Mouse (Mus musculus): ENCODE measurements around the gene Adgrg6. TPM values are rescaled to one million over a fixed set of nuclear protein-coding genes. Genes with fewer than 3 reads are reported as not detected.
A peak's percentile ranks its signal among the peaks of the same experiment; 100 is the strongest.

Adgrg6 gene
- total and polyA plus RNA-seq, 3 experiments = 0.84 to 2.7 (median 2.5) TPM

DNA sequence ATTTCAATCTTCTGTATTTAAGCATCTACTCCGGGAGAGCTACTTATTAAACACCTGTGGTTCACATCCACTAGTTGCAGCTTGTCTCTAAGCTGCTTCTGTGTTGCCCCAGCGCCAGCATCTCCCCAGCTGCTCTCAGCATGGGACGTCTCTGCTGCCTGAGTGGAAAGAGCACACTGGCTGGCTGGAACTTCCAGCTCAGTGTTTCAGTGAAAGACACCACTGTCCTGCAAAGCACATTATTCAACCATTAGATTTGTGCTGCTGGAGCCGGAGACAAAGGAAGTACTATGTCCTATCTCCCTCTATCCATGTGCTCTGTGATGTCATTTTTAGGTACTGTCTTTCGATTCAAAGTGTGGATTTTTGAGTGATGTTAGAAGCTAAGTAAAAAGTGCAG lies 63.0 kb downstream of the Adgrg6 start:
- Histone ChIP-seq H3K27ac (no peak overlapping the region), H3K4me3 (no peak overlapping the region), H3K27me3 (ENCODE audit: control insufficient read depth, insufficient read depth, low read length) (no peaks in the 10 kb centered on the region), H3K9ac (ENCODE audit: low read depth, low read length) (no peak overlapping the region), H3K4me1 (ENCODE audit: control insufficient read depth, insufficient read depth, low read length) (no peaks in the 10 kb centered on the region), H3K79me2 (replicated peaks; ENCODE audit: control insufficient read depth, insufficient read depth, low read length) (no peaks in the 10 kb centered on the region), H3K36me3 (ENCODE audit: control insufficient read depth, insufficient read depth, low read length) (no peaks in the 10 kb centered on the region)
- no peak for DNase-seq
- 31% methylated on average over 5 of the region's 5 CpGs for WGBS
- intact Hi-C loops (cut with DNase I) = no loop called here
- TF ChIP-seq POLR2A (IDR thresholded peaks at IDR 0.05; ENCODE audit: insufficient read depth, low read depth, low read length) = no peak
- TF ChIP-seq CTCF (IDR thresholded peaks at IDR 0.05) = no peak
- no peak for TF ChIP-seq EP300 (IDR thresholded peaks at IDR 0.05; ENCODE audit: insufficient read depth, low read depth, low read length)

DNA sequence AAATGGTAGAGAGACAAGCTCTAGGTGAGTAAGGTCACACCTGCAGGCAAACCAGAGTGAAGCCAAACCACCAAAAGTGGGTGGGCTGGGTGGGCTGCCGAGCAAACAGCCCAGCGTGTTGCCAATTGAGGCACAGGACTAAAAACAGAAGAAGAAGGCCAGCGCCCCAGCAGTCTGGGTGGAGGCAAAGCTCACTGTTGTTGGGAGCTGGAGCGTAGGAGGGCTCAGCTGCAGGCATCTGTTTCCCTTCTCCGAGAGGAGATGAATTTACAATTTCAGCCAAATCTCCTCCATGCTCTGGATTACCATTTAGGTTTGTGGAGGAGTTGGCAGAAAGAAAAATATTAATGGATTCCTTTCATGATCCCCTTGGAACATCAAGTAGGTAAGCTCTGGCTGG lies 64.5 kb downstream of the Adgrg6 start:
- H3K27ac ChIP-seq = no peak overlapping the region
- WGBS = 49% methylated on average over 5 of the region's 5 CpGs
- H3K36me3 ChIP-seq (ENCODE audit: control insufficient read depth, insufficient read depth, low read length) = no peaks in the 10 kb centered on the region
- no peaks in the 10 kb centered on the region for H3K79me2 ChIP-seq (replicated peaks; ENCODE audit: control insufficient read depth, insufficient read depth, low read length)
- intact Hi-C loops (cut with DNase I) = no loop called here
- no peaks in the 10 kb centered on the region for H3K4me1 ChIP-seq (ENCODE audit: control insufficient read depth, insufficient read depth, low read length)
- TF ChIP-seq CTCF (IDR thresholded peaks at IDR 0.05) = no peak
- no peak for TF ChIP-seq EP300 (IDR thresholded peaks at IDR 0.05; ENCODE audit: insufficient read depth, low read depth, low read length)
- no peak for TF ChIP-seq POLR2A (IDR thresholded peaks at IDR 0.05; ENCODE audit: insufficient read depth, low read depth, low read length)
- no peak overlapping the region for H3K4me3 ChIP-seq
- no peaks in the 10 kb centered on the region for H3K27me3 ChIP-seq (ENCODE audit: control insufficient read depth, insufficient read depth, low read length)
- H3K9ac ChIP-seq (ENCODE audit: low read depth, low read length) = no peak overlapping the region
- DNase-seq = no peak

DNA sequence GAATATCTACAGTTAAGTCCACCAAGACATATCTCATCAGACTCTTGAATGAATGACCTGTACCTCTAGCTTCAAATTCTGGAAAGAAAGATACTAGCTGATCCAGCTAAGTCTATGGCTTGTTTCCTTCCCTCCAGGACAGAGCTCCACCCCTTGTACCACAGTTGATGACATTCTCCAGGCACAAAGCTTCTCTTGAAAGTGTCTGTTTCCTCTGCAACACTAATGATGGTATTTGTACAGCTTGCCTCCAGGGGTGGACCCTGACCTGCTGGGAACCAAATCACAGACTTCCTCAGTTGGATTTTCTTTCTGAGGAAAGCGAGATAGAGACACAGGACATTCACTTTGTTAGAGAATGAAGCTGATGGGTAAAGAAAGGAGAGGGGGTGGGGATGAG lies 69.1 kb downstream of the Adgrg6 start:
- H3K27ac ChIP-seq = no peak overlapping the region
- peaks cover 2% of the 10 kb centered on the region for H3K4me1 ChIP-seq (ENCODE audit: control insufficient read depth, insufficient read depth, low read length)

DNA sequence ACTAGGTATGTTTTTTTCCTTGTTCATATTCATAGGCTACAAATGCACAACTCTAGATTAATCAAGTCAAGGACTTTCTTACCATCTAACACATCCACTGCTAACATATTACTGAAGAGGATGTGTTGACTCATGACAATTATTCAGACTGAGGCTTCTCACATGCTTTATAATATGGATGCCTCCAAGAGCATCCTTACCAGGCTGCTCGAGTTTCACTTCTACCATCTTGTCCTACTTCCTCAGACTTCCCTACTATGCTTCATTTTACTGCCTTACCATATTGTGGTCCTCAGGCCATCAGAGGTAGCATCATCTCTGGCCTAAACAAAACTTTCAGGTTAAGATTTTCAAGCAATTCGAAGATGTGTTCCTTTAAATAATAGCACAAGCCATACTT lies 69.8 kb downstream of the Adgrg6 start:
- no peak overlapping the region for H3K27ac ChIP-seq
- H3K27me3 ChIP-seq (ENCODE audit: control insufficient read depth, insufficient read depth, low read length) = no peaks in the 10 kb centered on the region
- no peak overlapping the region for H3K4me3 ChIP-seq
- no peaks in the 10 kb centered on the region for H3K36me3 ChIP-seq (ENCODE audit: control insufficient read depth, insufficient read depth, low read length)
- TF ChIP-seq POLR2A (IDR thresholded peaks at IDR 0.05; ENCODE audit: insufficient read depth, low read depth, low read length) = no peak
- TF ChIP-seq CTCF (IDR thresholded peaks at IDR 0.05) = no peak
- TF ChIP-seq EP300 (IDR thresholded peaks at IDR 0.05; ENCODE audit: insufficient read depth, low read depth, low read length) = no peak
- H3K9ac ChIP-seq (ENCODE audit: low read depth, low read length) = no peak overlapping the region
- no peaks in the 10 kb centered on the region for H3K79me2 ChIP-seq (replicated peaks; ENCODE audit: control insufficient read depth, insufficient read depth, low read length)
- H3K4me1 ChIP-seq (ENCODE audit: control insufficient read depth, insufficient read depth, low read length) = peaks cover 2% of the 10 kb centered on the region
- WGBS = 81% methylated on average over 2 of the region's 2 CpGs
- intact Hi-C loops (cut with DNase I) = no loop called here
- no peak for DNase-seq

More for the DNA sequence above, 69.1 kb downstream of the Adgrg6 start:
- TF ChIP-seq CTCF (IDR thresholded peaks at IDR 0.05) (no peak), EP300 (IDR thresholded peaks at IDR 0.05; ENCODE audit: insufficient read depth, low read depth, low read length) (no peak), POLR2A (IDR thresholded peaks at IDR 0.05; ENCODE audit: insufficient read depth, low read depth, low read length) (no peak)
- Histone ChIP-seq H3K36me3 (ENCODE audit: control insufficient read depth, insufficient read depth, low read length) (no peaks in the 10 kb centered on the region), H3K27me3 (ENCODE audit: control insufficient read depth, insufficient read depth, low read length) (no peaks in the 10 kb centered on the region), H3K79me2 (replicated peaks; ENCODE audit: control insufficient read depth, insufficient read depth, low read length) (no peaks in the 10 kb centered on the region), H3K9ac (ENCODE audit: low read depth, low read length) (no peak overlapping the region), H3K4me3 (no peak overlapping the region)
- DNase-seq = no peak
- 65% methylated on average over 1 of the region's 1 CpGs for WGBS
- intact Hi-C loops (cut with DNase I) = no loop called here

DNA sequence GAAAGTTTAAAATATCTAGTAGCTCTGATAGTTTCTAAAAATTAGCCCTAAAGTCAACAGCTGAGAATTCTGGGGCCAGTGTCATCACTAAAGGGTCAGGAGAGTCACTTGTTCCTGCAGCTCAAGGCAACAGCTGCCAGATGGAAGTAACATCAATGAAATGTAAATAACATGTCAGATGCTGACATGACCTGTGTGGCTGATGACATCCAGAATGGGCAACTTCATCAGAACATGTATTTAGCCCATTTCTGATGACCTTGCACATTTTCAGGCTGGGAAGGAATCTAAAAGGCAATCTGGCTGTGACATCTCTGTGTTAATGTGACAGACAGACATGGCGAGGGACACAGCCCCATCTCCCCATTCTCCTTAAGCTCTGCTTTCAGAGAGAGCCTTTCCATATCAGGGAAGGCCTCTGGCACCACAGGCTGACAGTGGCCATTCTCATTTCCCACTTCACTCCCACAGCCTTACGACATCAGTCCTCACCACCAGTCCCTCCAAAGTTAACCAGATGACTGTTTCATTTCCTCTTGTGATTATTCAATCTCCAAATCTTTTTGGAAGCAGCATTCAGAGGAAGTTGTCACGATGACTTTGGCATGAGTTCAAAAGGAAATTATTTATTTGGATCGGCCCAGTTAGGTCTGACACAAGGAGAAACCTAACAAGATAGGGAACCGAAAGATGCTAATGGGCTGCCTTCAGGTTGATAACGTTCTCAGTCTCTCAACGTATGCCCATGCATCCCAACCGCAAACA lies 70.7 kb downstream of the Adgrg6 start:
- no peaks in the 10 kb centered on the region for H3K27me3 ChIP-seq (ENCODE audit: control insufficient read depth, insufficient read depth, low read length)
- H3K36me3 ChIP-seq (ENCODE audit: control insufficient read depth, insufficient read depth, low read length) = no peaks in the 10 kb centered on the region
- TF ChIP-seq POLR2A (IDR thresholded peaks at IDR 0.05; ENCODE audit: insufficient read depth, low read depth, low read length) (no peak), EP300 (IDR thresholded peaks at IDR 0.05; ENCODE audit: insufficient read depth, low read depth, low read length) (no peak), CTCF (IDR thresholded peaks at IDR 0.05) (no peak)
- DNase-seq = peak in 1 of 2 experiments; percentile 27
- H3K4me3 ChIP-seq = no peak overlapping the region
- intact Hi-C loops (cut with DNase I) = no loop called here
- no peaks in the 10 kb centered on the region for H3K79me2 ChIP-seq (replicated peaks; ENCODE audit: control insufficient read depth, insufficient read depth, low read length)
- H3K9ac ChIP-seq (ENCODE audit: low read depth, low read length) = no peak overlapping the region
- H3K4me1 ChIP-seq (ENCODE audit: control insufficient read depth, insufficient read depth, low read length) = peaks cover 2% of the 10 kb centered on the region
- WGBS = 30% methylated on average over 8 of the region's 8 CpGs
- no peak overlapping the region for H3K27ac ChIP-seq

DNA sequence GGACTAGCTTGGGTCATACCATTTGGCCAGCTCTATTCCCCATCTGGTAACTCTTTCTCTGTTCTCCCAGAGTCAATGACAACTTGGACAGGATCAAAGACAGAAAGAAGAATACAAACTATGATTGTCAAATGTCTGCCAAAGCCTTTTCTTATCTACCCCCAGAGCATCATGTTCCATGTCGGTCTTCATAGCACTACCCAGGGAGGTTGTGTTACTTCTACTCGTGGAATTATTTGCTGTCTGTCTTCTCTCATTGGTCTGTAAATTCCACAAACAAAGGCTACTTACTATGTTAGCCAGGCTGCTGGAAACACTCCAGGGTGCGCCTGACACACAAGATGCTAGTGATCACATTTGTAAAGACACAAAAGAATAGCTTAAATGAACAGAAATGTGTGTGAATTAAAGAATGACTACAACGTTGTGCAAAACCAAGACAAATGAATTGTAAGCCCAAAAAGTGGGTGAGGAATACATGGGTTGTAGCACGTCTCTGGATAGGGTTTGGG lies 74.4 kb downstream of the Adgrg6 start:
- H3K4me1 ChIP-seq (ENCODE audit: control insufficient read depth, insufficient read depth, low read length) = peaks cover 2% of the 10 kb centered on the region
- no peak for DNase-seq
- no peaks in the 10 kb centered on the region for H3K27me3 ChIP-seq (ENCODE audit: control insufficient read depth, insufficient read depth, low read length)
- TF ChIP-seq CTCF (IDR thresholded peaks at IDR 0.05) (no peak), POLR2A (IDR thresholded peaks at IDR 0.05; ENCODE audit: insufficient read depth, low read depth, low read length) (no peak), EP300 (IDR thresholded peaks at IDR 0.05; ENCODE audit: insufficient read depth, low read depth, low read length) (no peak)
- intact Hi-C loops (cut with DNase I) = no loop called here
- WGBS = 49% methylated on average over 5 of the region's 5 CpGs
- H3K36me3 ChIP-seq (ENCODE audit: control insufficient read depth, insufficient read depth, low read length) = no peaks in the 10 kb centered on the region
- H3K9ac ChIP-seq (ENCODE audit: low read depth, low read length) = no peak overlapping the region
- no peaks in the 10 kb centered on the region for H3K79me2 ChIP-seq (replicated peaks; ENCODE audit: control insufficient read depth, insufficient read depth, low read length)
- no peak overlapping the region for H3K4me3 ChIP-seq
- no peak overlapping the region for H3K27ac ChIP-seq
